Mouse (Mus musculus): ENCODE data around the gene Kif5a.

- TF ChIP-seq CTCF (IDR thresholded peaks at IDR 0.05; ENCODE audit: low read depth) (no peak), EP300 (optimal IDR thresholded peaks at IDR 0.05) (no peak)
Measured at GRCm38 (mm10) chr10:127238241-127238824, 24.8 kb downstream of the Kif5a start.
